Mouse (Mus musculus) erythroid progenitor cell, adult 5-6 weeks (primary cell): Measurements from ENCODE around the gene Fam57a. TPM values are rescaled to one million over a fixed set of nuclear protein-coding genes. Genes with fewer than 3 reads are reported as not detected.

ENCODE experiments used
- ATAC-seq: replicated peaks from 2 replicates; pipeline ENCODE4 v1.8.0; 2016; ENCODE audit warnings: moderate number of reproducible peaks, mild to moderate bottlenecking, moderate TSS enrichment, inconsistent platforms; ENCODE audit not compliant: poor library complexity, low FRiP score, severe bottlenecking
- total RNA-seq, 2 experiments: library from RNA; stranded (forward) in 1 of 2; stranded (reverse) in 1 of 2; fragments of 150-400 nt in 1 of 2; fragments of 186-747, 209-891 nt in 1 of 2; gene quantifications; 2 replicates each; pipeline versions ENCODE4 v1.2.3 to v1.2.4; 2015 to 2017; ENCODE audit warnings: low replicate concordance in 2 of 2

Fam57a gene
- total RNA-seq (2015; ENCODE audit: low replicate concordance) (2.2 TPM in 1 of 2 replicates, not detected in the other), total RNA-seq (2017; ENCODE audit: low replicate concordance) (not detected in 2 replicates)

GRCm38 (mm10) chr11:76179495-76180145 lies at the start of gene Fam57a, which contains the start of gene Vps53:
Gene Fam57a, plus strand, starts transcription at chr11:76179671.
Gene Vps53, minus strand, starts transcription at chr11:76179647.
- peak; percentile 90 for ATAC-seq

GRCm38 (mm10) chr11:76130859-76131258 lies 48.6 kb upstream of the Fam57a start:
- ATAC-seq, result no peak

- no peak for ATAC-seq
Observed at GRCm38 (mm10) chr11:76135641-76136437, 43.6 kb upstream of the Fam57a start.

GRCm38 (mm10) chr11:76137996-76138395 lies 41.5 kb upstream of the Fam57a start:
- no peak for ATAC-seq

- no peak for ATAC-seq
Observed at GRCm38 (mm10) chr11:76144386-76144785, 35.1 kb upstream of the Fam57a start.

GRCm38 (mm10) chr11:76145169-76145568 lies 34.3 kb upstream of the Fam57a start:
- no peak for ATAC-seq

- no peak for ATAC-seq
Observed at GRCm38 (mm10) chr11:76146187-76147010, 33.1 kb upstream of the Fam57a start.

- no peak for ATAC-seq
Observed at GRCm38 (mm10) chr11:76148055-76149008, 31.1 kb upstream of the Fam57a start.

GRCm38 (mm10) chr11:76150980-76151379 lies 28.5 kb upstream of the Fam57a start:
- no peak for ATAC-seq

- ATAC-seq, result no peak
Observed at GRCm38 (mm10) chr11:76153236-76153951, 26.1 kb upstream of the Fam57a start.

- ATAC-seq, result no peak
Observed at GRCm38 (mm10) chr11:76154200-76154599, 25.3 kb upstream of the Fam57a start.

- no peak for ATAC-seq
Observed at GRCm38 (mm10) chr11:76154861-76155260, 24.6 kb upstream of the Fam57a start.

GRCm38 (mm10) chr11:76158375-76158774 lies 21.1 kb upstream of the Fam57a start:
- ATAC-seq, result no peak

GRCm38 (mm10) chr11:76160251-76160650 lies 19.2 kb upstream of the Fam57a start:
- ATAC-seq, result no peak

- ATAC-seq, result no peak
Observed at GRCm38 (mm10) chr11:76166657-76167056, 12.8 kb upstream of the Fam57a start.

- ATAC-seq, result 0 out of 2 replicates have a peak, but pooled peaks have one; percentile 47
Observed at GRCm38 (mm10) chr11:76167079-76167765, 12.2 kb upstream of the Fam57a start.

GRCm38 (mm10) chr11:76168976-76169375 lies 10.5 kb upstream of the Fam57a start:
- ATAC-seq, result no peak

- ATAC-seq, result no peak
Observed at GRCm38 (mm10) chr11:76170207-76170606, 9.3 kb upstream of the Fam57a start.
